Mouse (Mus musculus): ENCODE measurements around the gene Cd274.

DNA sequence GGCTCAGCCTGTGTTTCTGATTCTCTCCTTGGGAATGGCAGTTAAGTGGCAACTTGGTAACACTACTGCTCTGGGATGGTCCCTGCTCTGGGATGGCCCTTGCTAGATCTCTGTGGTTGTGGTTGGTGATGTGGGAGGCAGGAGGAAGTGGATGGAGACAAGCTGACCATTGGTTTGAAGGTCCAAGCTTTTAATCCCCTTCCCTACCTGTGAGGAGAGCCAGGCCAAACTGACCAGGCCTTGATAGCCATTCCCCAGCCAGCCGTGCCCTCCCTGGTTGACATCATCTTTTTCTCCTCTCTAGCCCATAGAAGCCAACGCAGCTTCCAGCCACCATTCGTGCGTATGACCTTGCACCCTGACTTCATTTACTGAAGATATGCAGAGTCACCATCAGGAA is 35.4 kb downstream of the Cd274 start:
- TF ChIP-seq EP300 (IDR thresholded peaks at IDR 0.05; ENCODE audit: insufficient read depth, low read depth, low read length), result no peak
- no peak for TF ChIP-seq CTCF (IDR thresholded peaks at IDR 0.05; ENCODE audit: low read depth, low read length)

Measured in ES-Bruce4 (cell line).